Mouse (Mus musculus): Measurements from ENCODE around the gene Rad51b. TPM values are rescaled to one million over a fixed set of nuclear protein-coding genes. Genes with fewer than 3 reads are reported as not detected.

Rad51b gene
- polyA plus RNA-seq, 1 experiment from 2014 or later: 9.0 TPM

DNA sequence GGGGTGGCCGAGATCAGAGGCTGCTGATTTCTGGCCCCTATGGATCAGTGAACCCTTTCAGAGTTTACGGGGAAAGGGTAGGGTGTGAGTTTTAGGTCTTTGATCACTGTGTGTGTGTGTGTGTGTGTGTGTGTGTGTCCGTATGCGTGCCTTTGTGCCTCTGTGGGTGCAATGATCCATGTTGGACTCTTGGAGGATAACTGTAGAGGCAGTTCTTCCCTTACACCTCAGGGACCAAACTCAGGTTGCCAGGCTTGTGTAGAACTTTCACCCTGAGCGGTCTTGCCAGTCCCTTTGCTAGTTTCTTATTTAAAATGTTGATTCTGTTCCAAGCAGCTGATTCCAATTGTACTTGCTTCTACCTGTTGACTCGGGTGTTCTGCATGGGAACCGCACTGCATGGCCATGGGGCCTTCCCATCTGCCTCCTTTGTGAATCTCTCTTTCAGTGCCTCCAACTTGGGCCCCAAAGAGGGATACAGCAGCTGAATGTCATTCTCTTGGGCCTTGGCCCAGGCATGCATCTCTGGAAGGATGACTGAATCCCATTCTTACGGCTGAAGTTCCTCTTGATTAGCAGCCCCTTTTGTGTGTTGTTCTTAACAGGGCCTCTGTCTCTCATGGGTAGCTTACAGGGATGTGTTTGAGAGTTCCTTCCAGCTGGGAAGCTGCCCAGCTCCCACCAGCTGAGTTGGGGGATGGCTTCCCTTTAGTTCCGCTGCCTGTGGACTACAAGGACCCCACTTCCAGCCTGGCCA lies 383.0 kb downstream of the Rad51b start:
- H3K27ac ChIP-seq: peak overlapping the region; percentile 49
- H3K9ac ChIP-seq: no peak overlapping the region
- no peaks in the 10 kb centered on the region for H3K27me3 ChIP-seq
- ATAC-seq (ENCODE audit: borderline replicate concordance, extremely low read depth, low FRiP score, low TSS enrichment): no peak
- no peak overlapping the region for H3K4me2 ChIP-seq
- peaks cover 68% of the 10 kb centered on the region for H3K4me1 ChIP-seq
- WGBS: 69% methylated on average over 9 of the region's 9 CpGs
- H3K9me3 ChIP-seq: no peaks in the 10 kb centered on the region
- no peaks in the 10 kb centered on the region for H3K36me3 ChIP-seq
- H3K4me3 ChIP-seq: no peak overlapping the region

DNA sequence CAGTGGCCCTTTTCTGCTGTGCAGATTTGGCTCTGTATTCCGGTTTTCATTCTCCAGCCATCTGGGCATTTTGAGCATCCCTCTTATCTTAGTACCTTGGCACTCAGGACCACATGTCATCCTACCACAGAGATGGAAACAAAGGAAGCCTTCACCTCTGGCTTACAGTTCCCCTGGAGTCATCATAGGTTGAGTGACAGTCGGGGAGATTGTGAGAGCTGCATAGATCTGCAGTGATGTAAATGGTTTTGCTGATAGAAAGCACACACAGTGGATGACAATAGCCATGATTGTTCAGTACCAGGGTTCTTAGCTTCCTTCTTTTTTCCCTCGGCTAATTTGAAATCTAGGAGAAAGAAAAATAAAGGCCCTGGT lies 383.6 kb downstream of the Rad51b start:
- H3K4me1 ChIP-seq: peaks cover 63% of the 10 kb centered on the region

DNA sequence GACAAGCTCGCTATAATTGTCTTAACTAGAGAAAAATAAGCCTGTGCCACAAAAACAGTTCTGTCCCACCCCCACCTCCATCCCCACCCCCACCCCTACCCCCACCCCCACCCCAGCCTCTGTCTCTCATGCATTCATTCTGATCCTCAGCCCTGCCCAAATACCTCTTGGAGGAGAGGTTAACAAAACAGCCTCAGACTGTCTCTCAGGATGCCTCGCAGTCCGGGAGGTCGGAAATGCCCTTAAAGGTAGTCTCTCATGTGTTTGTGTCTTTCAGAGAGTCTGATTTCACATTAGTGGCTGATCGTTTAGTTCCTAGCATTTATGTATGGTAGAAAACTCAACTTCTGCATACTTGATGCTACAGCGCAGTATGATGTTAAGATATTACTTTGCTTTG lies 384.5 kb downstream of the Rad51b start:
- H3K9me3 ChIP-seq: no peaks in the 10 kb centered on the region
- H3K4me1 ChIP-seq: peaks cover 57% of the 10 kb centered on the region
- no peaks in the 10 kb centered on the region for H3K36me3 ChIP-seq
- H3K4me3 ChIP-seq: no peak overlapping the region
- H3K9ac ChIP-seq: no peak overlapping the region
- 74% methylated on average over 6 of the region's 6 CpGs for WGBS
- no peaks in the 10 kb centered on the region for H3K27me3 ChIP-seq
- H3K4me2 ChIP-seq: no peak overlapping the region
- no peak for ATAC-seq (ENCODE audit: borderline replicate concordance, extremely low read depth, low FRiP score, low TSS enrichment)
- peak overlapping the region; percentile 88; the same call in 1 of the 2 replicates for H3K27ac ChIP-seq

More for the DNA sequence above, 383.6 kb downstream of the Rad51b start:
- Histone ChIP-seq H3K36me3 (no peaks in the 10 kb centered on the region), H3K4me2 (no peak overlapping the region), H3K27me3 (no peaks in the 10 kb centered on the region), H3K4me3 (no peak overlapping the region), H3K9me3 (no peaks in the 10 kb centered on the region), H3K27ac (peak overlapping the region; percentile 49), H3K9ac (no peak overlapping the region)
- no peak for ATAC-seq (ENCODE audit: borderline replicate concordance, extremely low read depth, low FRiP score, low TSS enrichment)
- WGBS: 56% methylated on average over 3 of the region's 3 CpGs

DNA sequence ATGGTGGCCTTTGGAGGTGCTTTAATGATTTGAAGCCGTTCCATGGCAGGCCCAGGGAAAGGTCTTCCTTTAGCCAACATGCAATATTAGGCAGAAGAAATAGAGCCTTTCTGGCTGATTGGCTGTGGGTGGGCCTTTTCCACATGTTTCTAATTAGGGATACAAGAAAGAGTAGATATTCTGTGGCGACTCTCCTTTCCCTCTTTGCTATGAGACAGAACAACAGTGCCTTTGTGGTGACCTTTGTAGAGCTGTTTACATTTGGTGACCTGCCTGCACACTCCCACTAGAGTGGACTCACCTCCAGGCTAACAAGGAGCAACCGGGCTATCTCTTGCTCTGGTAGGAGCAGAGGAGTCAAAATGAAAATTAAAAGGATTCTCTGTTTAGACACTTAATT lies 386.3 kb downstream of the Rad51b start:
- H3K27me3 ChIP-seq: no peaks in the 10 kb centered on the region
- H3K4me2 ChIP-seq: no peak overlapping the region
- H3K4me3 ChIP-seq: no peak overlapping the region
- H3K9me3 ChIP-seq: no peaks in the 10 kb centered on the region
- ATAC-seq (ENCODE audit: borderline replicate concordance, extremely low read depth, low FRiP score, low TSS enrichment): no peak
- no peaks in the 10 kb centered on the region for H3K36me3 ChIP-seq
- H3K9ac ChIP-seq: no peak overlapping the region
- H3K4me1 ChIP-seq: peaks cover 68% of the 10 kb centered on the region
- peak overlapping the region; percentile 88 for H3K27ac ChIP-seq
- WGBS: 18% methylated on average over 3 of the region's 3 CpGs

DNA sequence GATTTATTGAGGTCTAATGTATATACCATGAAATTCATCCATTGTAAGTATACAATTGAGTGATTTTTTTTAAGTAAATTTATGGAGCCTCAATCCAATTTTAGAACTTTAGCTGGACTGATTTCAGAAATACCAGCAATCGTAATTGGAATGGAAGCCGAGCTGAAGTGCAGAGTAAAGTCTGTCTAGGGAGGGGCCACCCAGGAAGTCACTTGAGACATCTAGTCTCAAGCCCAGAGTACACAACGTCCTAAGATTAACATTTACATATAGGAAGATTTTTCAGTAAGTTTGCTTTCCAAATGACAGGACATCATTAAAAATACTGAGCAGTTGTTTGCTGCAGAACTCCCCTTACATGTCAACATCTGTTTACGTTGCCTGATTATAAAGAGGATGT lies 386.7 kb downstream of the Rad51b start:
- ATAC-seq (ENCODE audit: borderline replicate concordance, extremely low read depth, low FRiP score, low TSS enrichment): peak; percentile 71; the same call in 1 of the 2 replicates
- peak overlapping the region; percentile 88 for H3K27ac ChIP-seq
- no peak overlapping the region for H3K4me2 ChIP-seq
- H3K4me1 ChIP-seq: peaks cover 68% of the 10 kb centered on the region
- no peak overlapping the region for H3K9ac ChIP-seq
- no peaks in the 10 kb centered on the region for H3K36me3 ChIP-seq
- no peaks in the 10 kb centered on the region for H3K27me3 ChIP-seq
- H3K4me3 ChIP-seq: no peak overlapping the region
- WGBS: 24% methylated on average over 4 of the region's 4 CpGs
- H3K9me3 ChIP-seq: no peaks in the 10 kb centered on the region

DNA sequence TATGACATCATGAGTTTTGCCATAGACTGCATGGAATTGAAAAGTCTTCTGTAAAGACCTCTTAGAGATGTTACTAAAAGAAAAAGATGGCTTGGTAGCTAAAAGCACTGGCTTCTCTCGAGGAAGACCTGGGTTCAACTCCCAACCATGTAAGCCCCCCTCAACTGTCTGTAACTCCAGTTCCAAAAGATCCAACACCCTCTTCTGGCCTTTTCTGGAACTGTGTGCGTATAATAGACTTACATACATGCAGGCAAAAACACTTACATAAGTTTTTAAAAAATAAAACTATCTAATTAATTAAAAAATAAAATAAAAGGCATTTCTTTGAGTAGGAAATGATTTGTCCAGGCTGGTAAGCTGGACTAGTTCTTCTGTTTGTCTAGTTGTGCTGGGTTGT lies 387.3 kb downstream of the Rad51b start:
- Histone ChIP-seq H3K4me3 (no peak overlapping the region), H3K4me1 (peaks cover 63% of the 10 kb centered on the region), H3K4me2 (no peak overlapping the region), H3K27ac (peak overlapping the region; percentile 88), H3K9ac (no peak overlapping the region), H3K9me3 (no peaks in the 10 kb centered on the region), H3K36me3 (no peaks in the 10 kb centered on the region), H3K27me3 (no peaks in the 10 kb centered on the region)
- WGBS: 70% methylated on average over 2 of the region's 2 CpGs
- no peak for ATAC-seq (ENCODE audit: borderline replicate concordance, extremely low read depth, low FRiP score, low TSS enrichment)

DNA sequence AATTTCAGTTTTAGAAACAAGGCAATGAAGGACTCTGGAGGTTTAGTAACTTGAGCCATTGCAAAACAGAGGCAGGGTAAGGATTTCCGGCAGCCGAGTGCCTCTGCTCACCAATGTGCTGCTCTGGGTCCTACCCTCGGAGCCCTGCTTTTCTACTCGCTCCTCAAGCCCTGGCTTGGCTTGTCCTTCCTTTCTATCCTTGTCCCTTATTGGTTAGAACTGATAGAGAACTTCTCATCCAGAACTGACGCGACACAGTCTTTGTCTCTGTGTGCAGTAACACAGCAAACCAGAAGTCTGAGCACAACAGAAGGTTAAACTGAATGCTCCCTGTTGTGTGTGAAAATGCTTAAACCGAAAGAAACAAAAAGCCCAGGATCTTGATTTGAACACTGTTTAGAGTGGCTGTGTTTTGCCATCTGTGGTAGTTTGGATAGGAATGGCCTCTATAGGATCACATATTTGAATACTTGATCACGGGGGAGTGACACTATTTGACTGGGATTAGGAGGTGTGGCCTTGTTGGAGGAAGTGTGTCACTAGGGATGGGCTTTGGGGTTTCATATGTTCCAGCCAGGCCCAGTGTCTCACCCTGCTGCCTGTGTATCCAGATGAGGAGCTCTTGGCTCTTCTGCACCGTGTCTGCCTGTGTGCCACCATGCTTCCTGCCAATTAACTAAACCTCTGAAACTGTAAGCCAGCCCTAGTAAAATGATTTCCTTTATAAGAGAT lies 389.7 kb downstream of the Rad51b start:
- Histone ChIP-seq H3K4me3 (no peak overlapping the region), H3K9me3 (no peaks in the 10 kb centered on the region), H3K27me3 (no peaks in the 10 kb centered on the region), H3K9ac (no peak overlapping the region), H3K27ac (0 out of 2 replicates have a peak overlapping the region, but pooled peaks have one; percentile 30), H3K4me1 (peaks cover 46% of the 10 kb centered on the region), H3K36me3 (no peaks in the 10 kb centered on the region), H3K4me2 (no peak overlapping the region)
- WGBS: 76% methylated on average over 9 of the region's 9 CpGs
- ATAC-seq (ENCODE audit: borderline replicate concordance, extremely low read depth, low FRiP score, low TSS enrichment): no peak

DNA sequence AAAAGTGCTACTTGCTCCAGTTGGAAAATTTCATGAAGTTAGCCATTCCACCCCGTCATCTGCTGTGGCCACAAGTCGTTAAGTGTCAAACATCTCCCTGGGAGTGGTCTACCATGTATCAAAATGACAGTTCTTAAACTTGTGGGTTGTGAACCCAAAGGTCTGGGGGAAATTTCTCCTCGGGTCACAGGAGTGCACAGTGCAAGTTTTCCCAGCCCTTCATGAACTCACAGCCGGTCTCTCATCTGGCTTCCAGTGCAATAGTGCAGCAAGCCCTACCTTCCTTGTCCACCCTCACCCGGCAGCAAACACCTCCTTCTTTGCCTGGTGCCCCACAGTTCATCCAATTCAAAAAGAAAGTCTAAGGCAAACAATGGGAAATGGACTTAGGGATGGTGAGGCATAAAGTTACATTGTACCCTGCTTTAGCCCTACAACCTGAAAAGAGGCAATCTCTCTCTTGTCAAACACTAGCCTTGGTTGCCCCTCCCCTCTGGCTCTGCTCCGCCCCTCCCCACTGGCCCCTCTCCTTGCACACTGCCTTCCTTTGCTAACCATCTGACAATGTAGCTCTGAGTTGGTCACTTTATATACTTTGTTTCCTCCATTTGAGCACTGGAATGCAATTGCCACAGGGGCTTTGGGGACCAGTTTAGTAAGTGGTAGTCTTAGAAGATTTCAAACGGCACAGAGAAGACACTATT lies 390.8 kb downstream of the Rad51b start:
- 0 out of 2 replicates have a peak, but pooled peaks have one; percentile 32 for ATAC-seq (ENCODE audit: borderline replicate concordance, extremely low read depth, low FRiP score, low TSS enrichment)
- H3K4me1 ChIP-seq: peaks cover 43% of the 10 kb centered on the region
- no peaks in the 10 kb centered on the region for H3K9me3 ChIP-seq
- H3K4me3 ChIP-seq: no peak overlapping the region
- H3K9ac ChIP-seq: no peak overlapping the region
- no peak overlapping the region for H3K4me2 ChIP-seq
- whole genome bisulfite sequencing: 38% methylated on average over 7 of the region's 7 CpGs
- H3K27ac ChIP-seq: peak overlapping the region; percentile 8
- H3K36me3 ChIP-seq: no peaks in the 10 kb centered on the region
- no peaks in the 10 kb centered on the region for H3K27me3 ChIP-seq

DNA sequence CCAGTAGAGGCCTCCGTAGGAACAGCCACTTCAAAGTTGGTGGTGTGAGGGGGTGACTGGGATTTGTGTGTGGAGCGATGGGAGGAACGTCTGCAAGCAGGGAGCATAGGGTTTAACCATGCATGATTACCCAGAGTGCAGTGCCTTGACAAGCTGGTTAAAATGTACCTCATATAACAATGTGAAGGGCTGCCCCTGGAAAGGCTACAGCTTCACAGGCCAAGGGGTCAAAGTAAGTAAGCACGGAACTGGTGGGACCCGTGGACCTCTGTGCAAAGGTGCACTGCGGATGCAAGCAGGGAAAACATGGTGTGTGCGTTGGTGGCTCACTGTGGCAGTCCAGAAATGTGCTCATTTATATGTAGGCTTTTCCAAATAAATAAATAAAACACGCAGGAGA lies 392.2 kb downstream of the Rad51b start:
- no peak overlapping the region for H3K4me3 ChIP-seq

DNA sequence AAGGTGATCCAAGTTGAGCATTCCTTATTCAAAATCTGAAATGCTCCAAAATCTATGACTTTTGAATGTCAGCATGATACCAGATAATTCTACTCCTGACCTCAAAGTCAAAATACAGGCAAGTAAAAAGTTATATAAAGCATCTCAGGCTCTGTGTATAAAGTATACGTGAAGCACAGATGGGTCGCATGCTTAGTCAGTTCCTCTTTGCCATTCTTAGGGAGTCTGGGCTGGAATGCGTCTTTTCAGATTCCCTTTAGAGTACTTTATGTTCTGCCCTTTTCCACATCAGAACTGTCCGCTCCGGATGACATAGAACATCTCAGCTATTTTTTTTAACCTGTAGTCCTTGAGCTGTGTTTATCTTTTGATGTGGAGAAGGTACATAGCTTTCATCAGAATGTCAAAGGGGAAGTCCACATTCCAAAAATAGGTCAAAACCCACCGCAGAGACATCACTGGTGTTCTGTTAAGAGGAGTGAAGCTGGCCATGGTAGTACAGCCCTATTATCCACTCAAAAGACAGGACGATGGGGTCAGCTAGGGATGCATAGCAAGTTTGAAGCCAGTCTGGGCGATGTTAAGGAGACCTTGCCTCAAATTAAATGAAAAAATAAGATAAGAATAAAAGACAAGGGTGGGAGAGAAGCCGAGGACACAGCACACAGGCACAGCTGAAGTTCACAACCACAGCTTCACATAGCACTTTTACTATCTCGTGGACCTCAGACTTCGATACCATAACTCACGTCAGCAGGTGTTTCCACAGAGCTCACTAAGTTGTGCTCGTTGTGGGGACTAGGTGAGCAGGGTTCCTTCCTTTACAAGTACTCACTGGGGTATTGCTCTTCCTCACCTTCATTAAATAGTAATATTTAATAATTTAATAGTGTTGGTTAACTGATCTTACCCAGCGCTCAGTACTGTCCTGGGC lies 395.1 kb downstream of the Rad51b start:
- Histone ChIP-seq H3K4me1 (peaks cover 15% of the 10 kb centered on the region), H3K4me3 (no peak overlapping the region), H3K9me3 (no peaks in the 10 kb centered on the region), H3K4me2 (no peak overlapping the region), H3K9ac (no peak overlapping the region), H3K27ac (no peak overlapping the region), H3K36me3 (no peaks in the 10 kb centered on the region), H3K27me3 (no peaks in the 10 kb centered on the region)
- 66% methylated on average over 14 of the region's 14 CpGs for WGBS
- ATAC-seq (ENCODE audit: borderline replicate concordance, extremely low read depth, low FRiP score, low TSS enrichment): no peak

More for the DNA sequence above, 392.2 kb downstream of the Rad51b start:
- WGBS: 79% methylated on average over 8 of the region's 8 CpGs
- Histone ChIP-seq H3K4me1 (peaks cover 29% of the 10 kb centered on the region), H3K36me3 (no peaks in the 10 kb centered on the region), H3K27ac (no peak overlapping the region), H3K9me3 (no peaks in the 10 kb centered on the region), H3K4me2 (no peak overlapping the region), H3K9ac (no peak overlapping the region), H3K27me3 (no peaks in the 10 kb centered on the region)
- no peak for ATAC-seq (ENCODE audit: borderline replicate concordance, extremely low read depth, low FRiP score, low TSS enrichment)

DNA sequence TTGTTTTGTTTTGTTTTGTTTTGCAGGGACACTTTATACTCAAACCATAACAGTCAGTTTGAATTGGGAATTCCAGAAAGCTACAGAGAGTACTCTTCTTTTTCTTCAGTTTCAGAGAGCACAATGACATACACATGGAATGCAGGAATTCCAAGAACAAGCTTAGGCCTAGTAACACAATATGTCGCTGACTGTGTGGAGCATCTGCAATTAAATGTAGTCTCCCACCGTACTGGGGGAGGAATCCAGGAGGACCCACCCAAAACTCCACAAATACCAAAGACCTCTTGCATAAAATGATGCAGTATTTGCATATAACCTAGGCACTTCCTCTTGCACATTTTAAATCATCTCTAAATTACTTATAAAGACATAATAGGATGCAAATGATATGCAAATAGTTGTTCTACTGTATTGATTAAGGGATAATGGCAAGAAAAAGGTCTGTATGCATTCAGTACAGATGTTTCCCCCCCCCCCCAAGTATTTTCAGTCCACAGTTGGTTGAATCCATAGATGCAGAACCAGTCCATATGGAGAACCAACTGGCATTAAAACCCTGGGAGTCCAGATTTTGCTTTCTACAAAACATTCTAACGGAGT lies 398.9 kb downstream of the Rad51b start:
- no peak overlapping the region for H3K4me3 ChIP-seq
- H3K4me1 ChIP-seq: 0 out of 2 replicates have a peak, but pooled peaks cover 4% of the 10 kb centered on the region
- H3K9me3 ChIP-seq: no peaks in the 10 kb centered on the region
- no peak overlapping the region for H3K27ac ChIP-seq
- H3K36me3 ChIP-seq: no peaks in the 10 kb centered on the region
- H3K27me3 ChIP-seq: no peaks in the 10 kb centered on the region
- 79% methylated on average over 3 of the region's 3 CpGs for whole genome bisulfite sequencing
- no peak overlapping the region for H3K9ac ChIP-seq
- no peak overlapping the region for H3K4me2 ChIP-seq
- ATAC-seq (ENCODE audit: borderline replicate concordance, extremely low read depth, low FRiP score, low TSS enrichment): no peak
